Mouse (Mus musculus): ENCODE data around the gene Hormad1.
"Not testable (repeated sequence)": the region's sequence is repeated elsewhere in the genome, so short reads cannot be mapped to it uniquely, and the experiment has no call there.

The Hormad1 gene

GRCm38 (mm10) chr3:95569585-95569984 lies 10.1 kb downstream of the Hormad1 start:
- DNase-seq = no peak

GRCm38 (mm10) chr3:95587754-95588603 lies 28.5 kb downstream of the Hormad1 start:
- no peak for DNase-seq

- DNase-seq = peak; percentile 95 to 96
Measured at GRCm38 (mm10) chr3:95588604-95589086, 29.2 kb downstream of the Hormad1 start, which contains the start of gene Golph3l. Gene Golph3l (plus strand): TSS chr3:95588934.

- no peak for DNase-seq
Measured at GRCm38 (mm10) chr3:95598734-95599133, 39.3 kb downstream of the Hormad1 start.

GRCm38 (mm10) chr3:95601287-95601686 lies 41.8 kb downstream of the Hormad1 start:
- DNase-seq = no peak

- peak; percentile 16 to 43 for DNase-seq
Measured at GRCm38 (mm10) chr3:95606096-95606495, 46.6 kb downstream of the Hormad1 start.

- DNase-seq = no peak
Measured at GRCm38 (mm10) chr3:95609195-95609594, 49.7 kb downstream of the Hormad1 start.

GRCm38 (mm10) chr3:95613996-95614395 lies 54.5 kb downstream of the Hormad1 start:
- DNase-seq = no peak

- DNase-seq = no peak
Measured at GRCm38 (mm10) chr3:95618511-95618910, 59.0 kb downstream of the Hormad1 start.

- no peak for DNase-seq
Measured at GRCm38 (mm10) chr3:95621241-95621640, 61.8 kb downstream of the Hormad1 start.

GRCm38 (mm10) chr3:95622421-95622820 lies 62.9 kb downstream of the Hormad1 start:
- DNase-seq = not testable (repeated sequence)

GRCm38 (mm10) chr3:95623551-95623950 lies 64.1 kb downstream of the Hormad1 start:
- DNase-seq = no peak

GRCm38 (mm10) chr3:95623991-95624515 lies 64.6 kb downstream of the Hormad1 start:
- DNase-seq = not testable (repeated sequence)

- DNase-seq = peak; percentile 98 to 99
Measured at GRCm38 (mm10) chr3:95624628-95625503, 65.4 kb downstream of the Hormad1 start, which contains the start of gene Ensa. Gene Ensa (plus strand): TSS chr3:95624993.

GRCm38 (mm10) chr3:95627763-95628162 lies 68.3 kb downstream of the Hormad1 start:
- no peak for DNase-seq

GRCm38 (mm10) chr3:95629755-95630154 lies 70.3 kb downstream of the Hormad1 start:
- DNase-seq = no peak

GRCm38 (mm10) chr3:95630856-95631255 lies 71.4 kb downstream of the Hormad1 start:
- DNase-seq = no peak

- no peak for DNase-seq
Measured at GRCm38 (mm10) chr3:95631304-95631703, 71.8 kb downstream of the Hormad1 start.

- peak in 1 of 2 experiments; percentile 23 for DNase-seq
Measured at GRCm38 (mm10) chr3:95632648-95633588, 73.4 kb downstream of the Hormad1 start.

- DNase-seq = no peak
Measured at GRCm38 (mm10) chr3:95635636-95636035, 76.2 kb downstream of the Hormad1 start.

- no peak for DNase-seq
Measured at GRCm38 (mm10) chr3:95636072-95636471, 76.6 kb downstream of the Hormad1 start.
